Mouse (Mus musculus): ENCODE data around the gene Amigo2. TPM values are rescaled to one million over a fixed set of nuclear protein-coding genes. Genes with fewer than 3 reads are reported as not detected.

Amigo2 gene
- polyA plus RNA-seq (2014; fragmentation: Nextera tagmentation; extraction: Ambion mirVana) = 4.6 and 4.7 TPM in 2 replicates

GRCm38 (mm10) chr15:97246911-97247790 lies at the start of gene Amigo2, which contains the start of gene Pced1b:
TSS of gene Amigo2 (minus strand) at chr15:97247287.
TSS of gene Pced1b (plus strand) at chr15:97247107.
- Histone ChIP-seq H3K4me2 (ENCODE audit: low read length) (peak within 1 kb of the TSS; percentile 95), H3K27me3 (ENCODE audit: control insufficient read depth, insufficient read depth, low read length) (peaks cover 26% of the 10 kb centered on the region), H3K4me1 (ENCODE audit: control insufficient read depth in 2 of 2, insufficient read depth in 2 of 2, low read length in 2 of 2) (peaks cover 0 to 9% of the 10 kb centered on the region in 2 experiments; a peak in 1 of 4 replicates), H3K4me3 (ENCODE audit: control insufficient read depth in 1 of 2, insufficient read depth in 1 of 2, low read depth in 1 of 2, low read length in 2 of 2) (peak within 1 kb of the TSS; percentile 74 to 89), H3K27ac (replicated peaks in 1 of 2; ENCODE audit: control insufficient read depth in 1 of 2, insufficient read depth in 1 of 2, low read depth in 2 of 2, low read length in 2 of 2) (peak within 1 kb of the TSS in 1 of 2 experiments; percentile 72; a peak in 3 of 4 replicates), H3K9ac (ENCODE audit: low read length) (peak within 1 kb of the TSS; percentile 85), H3K36me3 (ENCODE audit: control insufficient read depth, insufficient read depth, low read length) (no peaks in the 10 kb centered on the region), H3K9me3 (ENCODE audit: control insufficient read depth, low read length) (no peaks in the 10 kb centered on the region)
- under 1% methylated on average over 104 of the region's 125 CpGs for WGBS
- peak; percentile 71; the same call in 1 of the 2 replicates for ATAC-seq (ENCODE audit: insufficient number of reproducible peaks, insufficient read depth, low FRiP score, low read depth)

- Histone ChIP-seq H3K4me1 (ENCODE audit: control insufficient read depth in 2 of 2, insufficient read depth in 2 of 2, low read length in 2 of 2) (no peaks in the 10 kb centered on the region; a peak in 1 of 4 replicates), H3K27ac (replicated peaks in 1 of 2; ENCODE audit: control insufficient read depth in 1 of 2, insufficient read depth in 1 of 2, low read depth in 2 of 2, low read length in 2 of 2) (no peak overlapping the region), H3K27me3 (ENCODE audit: control insufficient read depth, insufficient read depth, low read length) (no peaks in the 10 kb centered on the region), H3K9me3 (ENCODE audit: control insufficient read depth, low read length) (no peaks in the 10 kb centered on the region), H3K4me2 (ENCODE audit: low read length) (no peak overlapping the region), H3K9ac (ENCODE audit: low read length) (no peak overlapping the region), H3K36me3 (ENCODE audit: control insufficient read depth, insufficient read depth, low read length) (no peaks in the 10 kb centered on the region), H3K4me3 (ENCODE audit: control insufficient read depth in 1 of 2, insufficient read depth in 1 of 2, low read depth in 1 of 2, low read length in 2 of 2) (no peak overlapping the region)
- ATAC-seq (ENCODE audit: insufficient number of reproducible peaks, insufficient read depth, low FRiP score, low read depth) = 0 out of 2 replicates have a peak, but pooled peaks have one; percentile 39
- whole genome bisulfite sequencing = 59% methylated on average over 21 of the region's 21 CpGs
Measured at GRCm38 (mm10) chr15:97291291-97292050, 44.4 kb upstream of the Amigo2 start.

GRCm38 (mm10) chr15:97290351-97290750 lies 43.3 kb upstream of the Amigo2 start:
- Histone ChIP-seq H3K27me3 (ENCODE audit: control insufficient read depth, insufficient read depth, low read length) (no peaks in the 10 kb centered on the region), H3K27ac (replicated peaks in 1 of 2; ENCODE audit: control insufficient read depth in 1 of 2, insufficient read depth in 1 of 2, low read depth in 2 of 2, low read length in 2 of 2) (no peak overlapping the region), H3K4me3 (ENCODE audit: control insufficient read depth in 1 of 2, insufficient read depth in 1 of 2, low read depth in 1 of 2, low read length in 2 of 2) (no peak overlapping the region), H3K4me1 (ENCODE audit: control insufficient read depth in 2 of 2, insufficient read depth in 2 of 2, low read length in 2 of 2) (no peaks in the 10 kb centered on the region; a peak in 1 of 4 replicates), H3K36me3 (ENCODE audit: control insufficient read depth, insufficient read depth, low read length) (no peaks in the 10 kb centered on the region), H3K9ac (ENCODE audit: low read length) (no peak overlapping the region), H3K4me2 (ENCODE audit: low read length) (no peak overlapping the region), H3K9me3 (ENCODE audit: control insufficient read depth, low read length) (no peaks in the 10 kb centered on the region)
- no peak for ATAC-seq (ENCODE audit: insufficient number of reproducible peaks, insufficient read depth, low FRiP score, low read depth)
- 82% methylated on average over 6 of the region's 6 CpGs for WGBS

- 68% methylated on average over 4 of the region's 4 CpGs for WGBS
Measured at GRCm38 (mm10) chr15:97289176-97289575, 42.1 kb upstream of the Amigo2 start.

GRCm38 (mm10) chr15:97288690-97289089 lies 41.6 kb upstream of the Amigo2 start:
- no peak for ATAC-seq (ENCODE audit: insufficient number of reproducible peaks, insufficient read depth, low FRiP score, low read depth)

More at GRCm38 (mm10) chr15:97289176-97289575, 42.1 kb upstream of the Amigo2 start:
- Histone ChIP-seq H3K4me1 (ENCODE audit: control insufficient read depth in 2 of 2, insufficient read depth in 2 of 2, low read length in 2 of 2) (no peaks in the 10 kb centered on the region; a peak in 1 of 4 replicates), H3K9me3 (ENCODE audit: control insufficient read depth, low read length) (no peaks in the 10 kb centered on the region), H3K27me3 (ENCODE audit: control insufficient read depth, insufficient read depth, low read length) (no peaks in the 10 kb centered on the region), H3K36me3 (ENCODE audit: control insufficient read depth, insufficient read depth, low read length) (no peaks in the 10 kb centered on the region), H3K9ac (ENCODE audit: low read length) (no peak overlapping the region), H3K4me2 (ENCODE audit: low read length) (no peak overlapping the region), H3K27ac (replicated peaks in 1 of 2; ENCODE audit: control insufficient read depth in 1 of 2, insufficient read depth in 1 of 2, low read depth in 2 of 2, low read length in 2 of 2) (no peak overlapping the region), H3K4me3 (ENCODE audit: control insufficient read depth in 1 of 2, insufficient read depth in 1 of 2, low read depth in 1 of 2, low read length in 2 of 2) (no peak overlapping the region)
- ATAC-seq (ENCODE audit: insufficient number of reproducible peaks, insufficient read depth, low FRiP score, low read depth) = no peak

GRCm38 (mm10) chr15:97287436-97288143 lies 40.5 kb upstream of the Amigo2 start:
- 85% methylated on average over 5 of the region's 5 CpGs for WGBS
- H3K4me3 ChIP-seq (ENCODE audit: control insufficient read depth in 1 of 2, insufficient read depth in 1 of 2, low read depth in 1 of 2, low read length in 2 of 2) = no peak overlapping the region
- H3K27ac ChIP-seq (replicated peaks in 1 of 2; ENCODE audit: control insufficient read depth in 1 of 2, insufficient read depth in 1 of 2, low read depth in 2 of 2, low read length in 2 of 2) = no peak overlapping the region
- H3K27me3 ChIP-seq (ENCODE audit: control insufficient read depth, insufficient read depth, low read length) = no peaks in the 10 kb centered on the region
- no peaks in the 10 kb centered on the region; a peak in 1 of 4 replicates for H3K4me1 ChIP-seq (ENCODE audit: control insufficient read depth in 2 of 2, insufficient read depth in 2 of 2, low read length in 2 of 2)
- no peaks in the 10 kb centered on the region for H3K9me3 ChIP-seq (ENCODE audit: control insufficient read depth, low read length)
- no peaks in the 10 kb centered on the region for H3K36me3 ChIP-seq (ENCODE audit: control insufficient read depth, insufficient read depth, low read length)
- H3K9ac ChIP-seq (ENCODE audit: low read length) = no peak overlapping the region
- no peak overlapping the region for H3K4me2 ChIP-seq (ENCODE audit: low read length)
- ATAC-seq (ENCODE audit: insufficient number of reproducible peaks, insufficient read depth, low FRiP score, low read depth) = no peak

More at GRCm38 (mm10) chr15:97288690-97289089, 41.6 kb upstream of the Amigo2 start:
- Histone ChIP-seq H3K9me3 (ENCODE audit: control insufficient read depth, low read length) (no peaks in the 10 kb centered on the region), H3K36me3 (ENCODE audit: control insufficient read depth, insufficient read depth, low read length) (no peaks in the 10 kb centered on the region), H3K27me3 (ENCODE audit: control insufficient read depth, insufficient read depth, low read length) (no peaks in the 10 kb centered on the region), H3K4me3 (ENCODE audit: control insufficient read depth in 1 of 2, insufficient read depth in 1 of 2, low read depth in 1 of 2, low read length in 2 of 2) (no peak overlapping the region), H3K4me2 (ENCODE audit: low read length) (no peak overlapping the region), H3K9ac (ENCODE audit: low read length) (no peak overlapping the region), H3K27ac (replicated peaks in 1 of 2; ENCODE audit: control insufficient read depth in 1 of 2, insufficient read depth in 1 of 2, low read depth in 2 of 2, low read length in 2 of 2) (no peak overlapping the region), H3K4me1 (ENCODE audit: control insufficient read depth in 2 of 2, insufficient read depth in 2 of 2, low read length in 2 of 2) (no peaks in the 10 kb centered on the region; a peak in 1 of 4 replicates)
- 86% methylated on average over 13 of the region's 13 CpGs for WGBS

GRCm38 (mm10) chr15:97286731-97287130 lies 39.6 kb upstream of the Amigo2 start:
- Histone ChIP-seq H3K4me3 (ENCODE audit: control insufficient read depth in 1 of 2, insufficient read depth in 1 of 2, low read depth in 1 of 2, low read length in 2 of 2) (no peak overlapping the region), H3K27ac (replicated peaks in 1 of 2; ENCODE audit: control insufficient read depth in 1 of 2, insufficient read depth in 1 of 2, low read depth in 2 of 2, low read length in 2 of 2) (no peak overlapping the region), H3K27me3 (ENCODE audit: control insufficient read depth, insufficient read depth, low read length) (no peaks in the 10 kb centered on the region)

More at GRCm38 (mm10) chr15:97286731-97287130, 39.6 kb upstream of the Amigo2 start:
- ATAC-seq (ENCODE audit: insufficient number of reproducible peaks, insufficient read depth, low FRiP score, low read depth) = no peak
- Histone ChIP-seq H3K4me1 (ENCODE audit: control insufficient read depth in 2 of 2, insufficient read depth in 2 of 2, low read length in 2 of 2) (peaks cover 0 to 2% of the 10 kb centered on the region in 2 experiments; a peak in 1 of 4 replicates), H3K9me3 (ENCODE audit: control insufficient read depth, low read length) (no peaks in the 10 kb centered on the region), H3K36me3 (ENCODE audit: control insufficient read depth, insufficient read depth, low read length) (no peaks in the 10 kb centered on the region), H3K4me2 (ENCODE audit: low read length) (no peak overlapping the region), H3K9ac (ENCODE audit: low read length) (no peak overlapping the region)
- 88% methylated on average over 10 of the region's 10 CpGs for WGBS
